Mouse (Mus musculus) erythroblast, embryonic 14.5 days (primary cell): ENCODE results near the gene Uba1. TPM values are rescaled to one million over a fixed set of nuclear protein-coding genes. Genes with fewer than 3 reads are reported as not detected.

Experiments
- H3K27me3 ChIP-seq: 2 replicates; pipeline ENCODE4 v1.6.1; 2012; ENCODE audit warnings: inconsistent platforms; ENCODE audit not compliant: control insufficient read depth
- H3K36me3 ChIP-seq: 2 replicates; pipeline ENCODE4 v1.6.1; 2012; ENCODE audit warnings: mild to moderate bottlenecking, inconsistent platforms; ENCODE audit not compliant: control insufficient read depth
- H3K4me1 ChIP-seq: 2 replicates; pipeline ENCODE4 v1.6.1; 2012; ENCODE audit warnings: inconsistent platforms; ENCODE audit not compliant: control insufficient read depth
- H3K4me3 ChIP-seq: replicated peaks from 2 replicates; pipeline ENCODE3; 2012; ENCODE audit warnings: moderate library complexity, mild to moderate bottlenecking, inconsistent platforms
- H3K9me3 ChIP-seq: 2 replicates; pipeline ENCODE4 v1.6.1; 2012; ENCODE audit warnings: low read length, inconsistent platforms, mixed read lengths; ENCODE audit not compliant: control insufficient read depth
- GATA1 ChIP-seq: IDR thresholded peaks from 2 replicates; pipeline ENCODE4 v1.6.1; 2012; ENCODE audit warnings: low read length, inconsistent platforms, mixed read lengths
- TAL1 ChIP-seq: IDR thresholded peaks from 3 replicates; pipeline ENCODE4 v1.6.1; 2012; ENCODE audit warnings: low read length, inconsistent platforms, mixed read lengths
- polyA plus RNA-seq: library from polyadenylated mRNA; stranded (reverse); fragments of >175 nt; gene quantifications from 2 replicates; pipeline ENCODE4 v1.2.3, GENCODE M21; 2012

The Uba1 gene
- polyA plus RNA-seq, 1 experiment: 16.3 TPM

- Histone ChIP-seq H3K4me3 (peak overlapping the region; percentile 85), H3K9me3 (no peaks in the 10 kb centered on the region)
- no peak for TF ChIP-seq GATA1
- TF ChIP-seq TAL1: no peak
These were observed 4.2 kb downstream of the Uba1 start for GRCm38 (mm10) chrX:20662317-20662715.

DNA sequence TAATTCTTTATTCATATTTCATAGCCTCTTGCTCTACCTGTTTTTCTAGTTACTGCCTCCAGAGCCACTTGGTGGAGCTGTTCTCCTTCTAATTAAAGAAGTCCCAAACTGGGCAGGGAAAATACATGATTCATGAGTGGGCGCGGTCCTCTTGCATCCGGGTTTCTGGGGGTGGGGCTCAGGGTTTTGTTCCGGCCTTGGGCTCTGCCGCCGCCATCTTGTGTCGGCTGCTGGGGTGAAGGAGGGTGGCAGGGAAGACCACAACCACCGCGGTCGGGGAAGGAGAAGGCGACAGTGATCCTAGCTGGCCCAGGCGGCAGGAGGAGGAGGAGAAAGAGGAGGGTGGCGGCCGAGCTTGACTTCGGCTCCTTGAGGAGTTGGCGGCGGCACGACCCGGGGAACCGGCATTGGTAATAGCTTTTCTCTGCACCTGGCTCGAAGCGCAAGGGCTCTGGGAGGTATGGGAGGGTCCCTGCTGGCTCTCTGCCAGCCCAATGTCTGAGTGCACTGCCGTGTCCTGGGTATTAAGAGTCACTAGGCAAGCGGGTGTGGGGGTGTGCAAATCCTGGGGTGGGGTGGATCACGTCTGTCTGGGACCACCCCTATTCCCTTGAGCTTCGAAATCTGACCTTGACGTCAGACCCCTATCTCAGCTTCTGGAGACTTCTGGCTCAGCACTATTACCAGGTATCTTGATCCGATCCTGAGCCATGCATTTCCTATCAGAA lies 4.8 kb downstream of the Uba1 start:
- no peaks in the 10 kb centered on the region for H3K9me3 ChIP-seq
- peak overlapping the region; percentile 85 for H3K4me3 ChIP-seq
- peaks cover 45% of the 10 kb centered on the region for H3K4me1 ChIP-seq
- H3K27me3 ChIP-seq: no peaks in the 10 kb centered on the region
- no peak for TF ChIP-seq GATA1
- no peak for TF ChIP-seq TAL1
- peaks cover 30% of the 10 kb centered on the region for H3K36me3 ChIP-seq

More at GRCm38 (mm10) chrX:20662317-20662715, 4.2 kb downstream of the Uba1 start:
- Histone ChIP-seq H3K4me1 (peaks cover 45% of the 10 kb centered on the region), H3K36me3 (peaks cover 25% of the 10 kb centered on the region), H3K27me3 (no peaks in the 10 kb centered on the region)

GRCm38 (mm10) chrX:20663444-20663790 lies 5.3 kb downstream of the Uba1 start:
- peaks cover 36% of the 10 kb centered on the region for H3K36me3 ChIP-seq
- no peaks in the 10 kb centered on the region for H3K27me3 ChIP-seq
- H3K4me3 ChIP-seq: peak overlapping the region; percentile 85
- TF ChIP-seq TAL1 (no peak), GATA1 (no peak)
- peaks cover 40% of the 10 kb centered on the region for H3K4me1 ChIP-seq
- no peaks in the 10 kb centered on the region for H3K9me3 ChIP-seq

DNA sequence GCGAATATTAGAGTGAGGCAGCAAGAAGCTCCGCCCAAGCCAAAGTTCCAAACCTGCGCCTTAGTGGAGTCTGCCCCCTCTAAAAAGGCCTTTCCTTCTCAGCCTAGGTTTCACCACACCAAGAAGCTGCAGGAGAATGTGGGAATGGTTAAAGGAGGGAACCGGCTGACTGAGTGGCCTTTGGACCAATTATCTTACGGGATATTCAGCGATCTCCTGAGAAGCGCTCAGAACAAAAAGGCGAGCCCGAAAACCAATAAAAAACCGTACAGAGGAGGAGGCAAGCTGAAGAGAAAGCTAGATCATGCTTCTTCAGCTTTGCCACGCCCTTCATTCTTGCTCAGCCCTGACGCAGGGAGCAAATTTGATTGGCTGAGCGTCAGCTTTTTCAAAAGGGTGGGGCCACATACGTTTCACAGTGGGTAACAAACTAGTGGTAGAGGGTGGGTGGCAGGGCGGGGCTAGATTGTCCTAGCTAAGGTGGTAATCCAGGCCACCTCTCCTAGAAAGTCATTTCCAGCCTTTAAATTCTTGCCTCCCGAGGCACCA lies 29.5 kb downstream of the Uba1 start, which contains the start of gene Cdk16:
Gene Cdk16 (plus strand): TSS at position 436 of the 549 bp plus-strand sequence.
- Histone ChIP-seq H3K9me3 (peaks cover 2% of the 10 kb centered on the region; the same call in 1 of the 2 replicates), H3K4me1 (peaks cover 39% of the 10 kb centered on the region), H3K4me3 (peak within 1 kb of the TSS; percentile 88), H3K36me3 (peaks cover 44% of the 10 kb centered on the region), H3K27me3 (no peaks in the 10 kb centered on the region)
- no peak for TF ChIP-seq TAL1
- TF ChIP-seq GATA1: no peak

DNA sequence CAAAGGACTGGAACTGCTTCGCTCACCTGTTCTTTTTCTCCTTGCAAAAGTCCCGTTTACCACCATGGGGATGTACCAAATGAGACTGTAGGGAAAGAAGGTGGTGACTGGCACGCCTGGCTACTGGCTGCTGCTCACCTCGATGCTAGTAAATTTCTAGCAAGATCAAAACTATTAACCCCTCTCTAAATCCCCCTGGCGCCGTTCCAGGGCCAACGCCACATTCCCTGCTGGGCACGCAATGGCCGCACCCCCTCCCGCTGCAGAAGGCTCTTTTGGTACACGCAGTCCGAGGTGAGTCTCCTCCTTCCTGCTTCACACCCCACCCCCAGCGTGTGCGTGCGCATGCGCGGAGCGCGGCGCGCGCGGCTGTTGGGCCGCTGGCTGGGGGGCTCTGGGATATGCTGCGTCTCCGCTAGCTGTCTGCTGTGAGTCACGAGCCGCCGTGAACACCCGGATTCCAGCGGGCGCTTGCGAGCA lies 30.0 kb downstream of the Uba1 start:
- Histone ChIP-seq H3K36me3 (peaks cover 44% of the 10 kb centered on the region), H3K4me1 (peaks cover 39% of the 10 kb centered on the region), H3K4me3 (peak overlapping the region; percentile 88), H3K9me3 (peaks cover 2% of the 10 kb centered on the region; the same call in 1 of the 2 replicates), H3K27me3 (no peaks in the 10 kb centered on the region)
- TF ChIP-seq GATA1 (no peak), TAL1 (no peak)

DNA sequence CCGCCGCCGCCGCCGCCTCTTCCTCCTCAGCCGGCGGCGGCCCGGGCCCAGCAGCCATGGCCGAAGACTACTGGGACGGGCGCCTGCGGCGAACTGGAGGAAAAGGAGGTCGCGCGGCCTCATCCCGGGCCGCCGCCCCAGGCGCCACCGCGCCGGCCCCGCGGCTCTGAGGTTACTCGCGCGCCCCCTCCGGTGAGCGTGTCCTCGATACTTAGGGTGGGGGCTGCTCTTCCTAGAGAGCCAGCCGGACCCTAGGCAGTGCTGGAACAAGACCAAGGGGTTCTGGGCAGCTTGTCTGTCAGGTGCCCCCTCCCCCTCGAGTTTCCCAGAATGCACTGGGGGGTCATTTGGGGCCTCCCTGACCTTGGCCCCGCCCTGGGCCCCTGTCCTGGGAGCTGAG lies 30.5 kb downstream of the Uba1 start:
- H3K4me3 ChIP-seq: peak overlapping the region; percentile 88
- peaks cover 39% of the 10 kb centered on the region for H3K4me1 ChIP-seq
- no peak for TF ChIP-seq GATA1
- TF ChIP-seq TAL1: no peak
- no peaks in the 10 kb centered on the region for H3K27me3 ChIP-seq
- peaks cover 45% of the 10 kb centered on the region for H3K36me3 ChIP-seq
- H3K9me3 ChIP-seq: peaks cover 2% of the 10 kb centered on the region; the same call in 1 of the 2 replicates

DNA sequence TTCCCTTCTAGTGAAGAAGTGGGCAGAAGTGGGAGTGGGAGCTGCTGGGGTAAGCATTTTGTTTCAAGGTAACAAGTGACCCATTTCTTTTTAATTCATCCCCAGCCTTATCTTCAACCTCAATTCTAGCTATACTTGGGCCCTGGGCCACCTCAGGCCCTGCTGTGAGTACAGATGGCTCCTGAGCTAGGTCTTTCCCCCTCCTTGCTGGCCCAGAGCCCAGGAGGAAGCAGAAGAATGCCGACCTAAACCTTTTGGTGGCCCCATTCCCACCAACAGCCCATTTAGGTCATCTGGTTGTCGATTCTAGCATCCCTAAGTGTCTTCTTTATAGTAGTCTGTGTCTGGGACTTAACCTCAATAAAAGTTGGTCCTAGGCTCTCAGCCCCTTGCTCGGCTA lies 33.4 kb downstream of the Uba1 start:
- Histone ChIP-seq H3K4me1 (peaks cover 32% of the 10 kb centered on the region), H3K4me3 (no peak overlapping the region), H3K27me3 (no peaks in the 10 kb centered on the region), H3K9me3 (peaks cover 2% of the 10 kb centered on the region; the same call in 1 of the 2 replicates), H3K36me3 (peaks cover 64% of the 10 kb centered on the region)
- TF ChIP-seq TAL1 (no peak), GATA1 (no peak)

DNA sequence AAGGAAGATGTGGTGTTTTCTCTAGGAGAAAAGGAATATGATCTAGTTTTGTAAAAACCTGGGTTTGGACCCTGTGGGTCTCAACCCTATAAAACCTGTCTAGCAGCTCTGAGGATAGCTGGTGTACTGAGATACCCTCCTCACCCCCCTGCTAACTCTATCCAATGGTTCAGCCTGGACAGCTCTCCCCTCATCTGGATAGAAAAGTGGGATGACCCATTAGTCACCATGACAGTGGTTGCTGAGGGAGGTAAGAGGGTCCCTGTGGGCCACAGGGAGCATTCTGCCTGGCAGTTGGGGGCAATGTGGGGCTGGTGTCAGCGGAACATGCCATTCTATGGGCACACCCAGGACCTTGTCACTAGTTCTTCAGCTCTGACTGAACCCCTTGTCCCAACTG lies 34.5 kb downstream of the Uba1 start:
- Histone ChIP-seq H3K36me3 (peaks cover 74% of the 10 kb centered on the region), H3K4me1 (peaks cover 24% of the 10 kb centered on the region), H3K4me3 (no peak overlapping the region), H3K9me3 (peaks cover 2% of the 10 kb centered on the region; the same call in 1 of the 2 replicates), H3K27me3 (no peaks in the 10 kb centered on the region)
- TF ChIP-seq TAL1 (no peak), GATA1 (no peak)

DNA sequence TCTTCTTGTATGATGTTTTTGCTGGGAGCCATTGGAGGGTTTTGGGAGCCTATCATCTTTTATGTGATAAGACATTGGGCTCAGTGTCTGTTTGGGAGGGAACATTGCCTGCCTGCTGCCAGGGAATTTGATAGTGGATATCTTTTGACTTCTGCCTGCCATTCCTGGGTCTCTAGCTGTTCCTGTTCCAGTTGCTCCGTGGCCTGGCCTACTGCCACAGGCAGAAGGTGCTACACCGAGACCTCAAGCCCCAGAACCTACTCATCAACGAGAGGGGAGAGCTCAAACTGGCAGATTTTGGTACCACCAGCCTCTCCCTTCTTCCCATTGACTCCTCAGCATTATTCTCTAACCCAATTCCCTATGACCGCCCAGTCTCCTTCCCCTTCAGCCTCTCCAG lies 37.7 kb downstream of the Uba1 start:
- no peaks in the 10 kb centered on the region for H3K27me3 ChIP-seq
- H3K4me1 ChIP-seq: peaks cover 5% of the 10 kb centered on the region
- H3K9me3 ChIP-seq: no peaks in the 10 kb centered on the region
- peaks cover 92% of the 10 kb centered on the region for H3K36me3 ChIP-seq
- no peak overlapping the region for H3K4me3 ChIP-seq
- TF ChIP-seq TAL1 (no peak), GATA1 (no peak)
